Mouse (Mus musculus) cerebellum, adult 2 months (tissue): Measurements from ENCODE around the gene Afdn. TPM values are rescaled to one million over a fixed set of nuclear protein-coding genes. Genes with fewer than 3 reads are reported as not detected.
A peak's percentile ranks its signal among the peaks of the same experiment; 100 is the strongest.

Source experiments
- DNase-seq, 2 experiments: peaks; one replicate each; pipeline ENCODE4 v3.0.0; 2021
- H3K27ac ChIP-seq: fragments of 200-500 bp; 2 replicates; pipeline ENCODE4 v1.5.1; 2012; ENCODE audit warnings: low read length, control low read depth, inconsistent platforms; ENCODE audit not compliant: insufficient read depth
- H3K27me3 ChIP-seq: fragments of 200-500 bp; 2 replicates; pipeline ENCODE4 v1.6.1; 2012; ENCODE audit warnings: inconsistent platforms, mild to moderate bottlenecking, low read length, moderate library complexity; ENCODE audit not compliant: control insufficient read depth, insufficient read depth
- H3K4me1 ChIP-seq: fragments of 200-500 bp; 2 replicates; pipeline ENCODE4 v1.6.1; 2011; ENCODE audit warnings: low read length; ENCODE audit not compliant: control insufficient read depth, insufficient read depth
- H3K4me3 ChIP-seq: fragments of 200-500 bp; replicated peaks from 2 replicates; pipeline ENCODE3; 2011; ENCODE audit warnings: mild to moderate bottlenecking, low read depth, low read length, control low read depth; ENCODE audit not compliant: insufficient read depth
- CTCF ChIP-seq: fragments of 200-500 bp; IDR thresholded peaks from 2 replicates; pipeline ENCODE4 v1.5.1; 2011; ENCODE audit warnings: low read depth, mild to moderate bottlenecking, control low read depth, low read length, moderate library complexity, borderline replicate concordance; ENCODE audit not compliant: insufficient read depth
- POLR2A ChIP-seq: fragments of 200-500 bp; IDR thresholded peaks from 2 replicates; pipeline ENCODE4 v1.6.1; 2011; ENCODE audit warnings: low read length, control low read depth, borderline replicate concordance; ENCODE audit not compliant: insufficient read depth
- WGBS: fragments of 180-500 bp; shearing (Covaris S2); methylation state at CpG from one replicate; pipeline ENCODE4 v1.1.7; 2018; 5-methylcytosine and 5-hydroxymethylcytosine counted together
- polyA plus RNA-seq: library from polyadenylated mRNA; depleted of rRNA; stranded (reverse); fragments of >200 nt; gene quantifications from 2 replicates; pipeline ENCODE4 v1.2.3, GENCODE M21; 2012

The Afdn gene
- polyA plus RNA-seq, 1 experiment = 85.5 TPM

GRCm38 (mm10) chr17:13747681-13748080 is 12.7 kb upstream of the Afdn start:
- Histone ChIP-seq H3K27ac (no peak overlapping the region), H3K4me1 (peaks cover 11% of the 10 kb centered on the region), H3K4me3 (no peak overlapping the region), H3K27me3 (no peaks in the 10 kb centered on the region)
- no peak for DNase-seq
- TF ChIP-seq POLR2A (no peak), CTCF (no peak)
- 93% methylated on average over 9 of the region's 9 CpGs for WGBS

DNA sequence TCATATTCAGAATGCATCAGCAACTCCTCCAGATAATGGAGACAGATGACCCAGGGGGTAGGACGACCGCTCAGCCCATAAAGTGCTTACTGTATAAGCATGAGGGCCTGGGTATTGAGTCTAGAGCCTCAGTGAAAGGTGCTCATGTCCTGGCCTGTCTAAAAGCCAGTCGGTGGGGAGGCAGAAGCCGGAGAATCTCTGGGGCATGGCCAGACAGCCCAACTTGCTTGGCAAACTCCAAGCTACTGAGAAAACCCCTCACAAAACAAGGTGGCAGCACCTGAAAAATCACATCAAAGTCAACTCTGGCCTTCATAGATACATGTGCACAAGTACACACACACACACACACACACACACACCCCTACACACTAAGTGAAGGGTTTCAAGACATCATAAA is 11.3 kb upstream of the Afdn start:
- 91% methylated on average over 4 of the region's 4 CpGs for WGBS
- no peak for DNase-seq
- TF ChIP-seq CTCF (no peak), POLR2A (no peak)
- Histone ChIP-seq H3K4me1 (peaks cover 8% of the 10 kb centered on the region), H3K27ac (no peak overlapping the region), H3K27me3 (no peaks in the 10 kb centered on the region), H3K4me3 (no peak overlapping the region)

DNA sequence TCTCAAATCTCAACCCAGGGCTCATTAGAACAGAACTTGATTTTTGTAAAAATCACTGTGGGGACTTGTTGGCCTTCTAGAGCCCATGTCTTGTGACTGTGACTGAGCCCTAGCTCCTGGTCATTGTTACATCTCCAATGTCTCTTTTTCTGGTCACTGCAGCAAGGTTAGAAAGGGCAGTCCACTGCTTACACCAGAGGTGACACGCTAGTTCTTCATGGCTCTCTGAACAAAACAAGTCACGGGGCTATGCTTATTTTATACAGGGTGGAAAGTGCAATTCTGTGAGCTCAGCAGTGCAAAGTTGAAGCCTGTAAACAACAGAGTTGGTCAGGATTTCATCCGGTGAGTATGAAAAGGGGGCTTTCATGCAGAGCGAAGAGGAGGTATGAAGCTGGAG is 6.4 kb upstream of the Afdn start:
- no peak overlapping the region for H3K27ac ChIP-seq
- peaks cover 4% of the 10 kb centered on the region; the same call in 1 of the 2 replicates for H3K4me1 ChIP-seq
- H3K4me3 ChIP-seq = no peak overlapping the region
- WGBS = 89% methylated on average over 4 of the region's 4 CpGs
- TF ChIP-seq POLR2A = no peak
- no peak for TF ChIP-seq CTCF
- H3K27me3 ChIP-seq = no peaks in the 10 kb centered on the region
- no peak for DNase-seq

DNA sequence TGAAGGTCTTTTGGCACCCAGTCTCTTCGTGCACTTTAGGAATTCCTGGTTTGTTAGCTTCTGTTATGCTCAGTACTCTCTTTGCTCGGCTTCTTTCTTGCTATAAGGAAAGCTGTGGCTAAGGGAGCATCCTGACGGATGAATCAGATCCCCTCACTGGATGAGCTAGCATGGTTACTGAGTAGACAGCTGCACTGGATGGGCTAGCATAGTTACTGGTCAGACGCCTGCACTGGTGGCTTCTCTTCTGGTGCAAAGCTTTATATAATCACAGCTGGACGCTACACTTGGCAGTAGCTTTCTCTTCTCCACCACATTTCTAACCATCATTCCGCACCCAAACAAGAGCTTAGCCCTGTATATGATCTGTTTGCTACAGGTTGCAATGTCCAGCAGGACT is 5.4 kb upstream of the Afdn start:
- WGBS = 60% methylated on average over 6 of the region's 6 CpGs
- no peak overlapping the region for H3K4me3 ChIP-seq
- no peak for DNase-seq
- TF ChIP-seq POLR2A = no peak
- no peak for TF ChIP-seq CTCF
- H3K4me1 ChIP-seq = peaks cover 4% of the 10 kb centered on the region; the same call in 1 of the 2 replicates
- H3K27me3 ChIP-seq = no peaks in the 10 kb centered on the region
- no peak overlapping the region for H3K27ac ChIP-seq

GRCm38 (mm10) chr17:13758586-13758985 is 1.8 kb upstream of the Afdn start:
- DNase-seq = no peak
- H3K27me3 ChIP-seq = no peaks in the 10 kb centered on the region
- H3K4me1 ChIP-seq = peaks cover 4% of the 10 kb centered on the region; the same call in 1 of the 2 replicates
- no peak overlapping the region for H3K27ac ChIP-seq
- peak overlapping the region; percentile 68 for H3K4me3 ChIP-seq
- WGBS = 70% methylated on average over 7 of the region's 7 CpGs
- no peak for TF ChIP-seq CTCF

DNA sequence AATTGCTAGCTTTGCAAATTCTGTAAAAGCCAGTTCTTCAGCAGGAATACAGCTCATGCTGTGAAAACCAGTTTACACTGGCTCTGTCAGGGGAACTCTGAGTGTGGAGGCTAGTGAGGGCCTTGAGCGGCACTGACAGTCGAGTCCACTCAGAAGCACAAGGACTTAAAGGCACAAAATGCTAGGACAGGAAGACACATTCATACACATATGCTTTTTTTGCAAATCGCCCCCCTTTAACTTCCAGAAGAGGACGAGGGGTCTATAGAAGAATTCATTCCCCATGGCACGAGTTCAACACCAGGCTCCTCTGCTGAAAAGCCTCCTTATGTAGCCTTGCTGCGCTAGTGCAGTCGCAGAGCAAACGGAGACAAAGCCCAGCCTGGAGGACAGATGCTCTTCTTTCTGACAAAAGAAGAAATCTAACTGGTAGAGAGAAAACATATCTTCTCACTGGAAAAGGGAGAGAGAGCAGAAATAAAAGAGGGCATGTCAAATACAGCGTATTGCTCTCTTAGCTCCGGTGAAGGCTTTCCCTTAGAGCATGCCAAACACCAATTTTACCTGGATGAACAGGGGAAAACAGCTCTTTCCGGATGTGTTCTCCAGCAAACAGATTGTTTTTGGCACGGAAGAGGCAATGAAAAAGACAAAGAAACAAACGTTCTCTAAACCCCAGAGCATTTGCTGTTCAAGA is 1.0 kb upstream of the Afdn start:
- Histone ChIP-seq H3K27ac (peak overlapping the region; percentile 60), H3K4me3 (peak overlapping the region; percentile 68), H3K27me3 (no peaks in the 10 kb centered on the region), H3K4me1 (peaks cover 4% of the 10 kb centered on the region; the same call in 1 of the 2 replicates)
- WGBS = 3% methylated on average over 13 of the region's 13 CpGs
- TF ChIP-seq CTCF = no peak
- TF ChIP-seq POLR2A = no peak
- peak; percentile 48 to 53 for DNase-seq

- peaks cover 11% of the 10 kb centered on the region for H3K4me1 ChIP-seq
- DNase-seq = peak in 1 of 2 experiments; percentile 62
- H3K27me3 ChIP-seq = no peaks in the 10 kb centered on the region
- peak overlapping the region; percentile 91 for H3K4me3 ChIP-seq
- WGBS = 2% methylated on average over 57 of the region's 72 CpGs
- H3K27ac ChIP-seq = peak overlapping the region; percentile 91
- TF ChIP-seq POLR2A = no peak
- TF ChIP-seq CTCF = no peak
Observed at GRCm38 (mm10) chr17:13760675-13761178, 388 bp downstream of the Afdn start.

- peak; percentile 66 to 75 for DNase-seq
- H3K27ac ChIP-seq = peak within 1 kb of the TSS; percentile 91
- H3K4me3 ChIP-seq = peak within 1 kb of the TSS; percentile 91
- TF ChIP-seq CTCF = no peak
- no peak for TF ChIP-seq POLR2A
- H3K27me3 ChIP-seq = no peaks in the 10 kb centered on the region
- WGBS = under 1% methylated on average over 74 of the region's 74 CpGs
- H3K4me1 ChIP-seq = peaks cover 11% of the 10 kb centered on the region
Observed at GRCm38 (mm10) chr17:13761179-13761913, 1.0 kb downstream of the Afdn start, which contains the start of gene Tcte2. Gene Tcte2 (minus strand): TSS chr17:13761825.
